Mouse (Mus musculus) right cerebral cortex, postnatal 10 days (tissue): Measurements from ENCODE around the gene Uqcc1.

Source experiments
- DNase-seq, 2 experiments: peaks; one replicate each; pipeline ENCODE4 v3.0.0; 2021; ENCODE audit warnings: low spot score in 2 of 2

The Uqcc1 gene

DNA sequence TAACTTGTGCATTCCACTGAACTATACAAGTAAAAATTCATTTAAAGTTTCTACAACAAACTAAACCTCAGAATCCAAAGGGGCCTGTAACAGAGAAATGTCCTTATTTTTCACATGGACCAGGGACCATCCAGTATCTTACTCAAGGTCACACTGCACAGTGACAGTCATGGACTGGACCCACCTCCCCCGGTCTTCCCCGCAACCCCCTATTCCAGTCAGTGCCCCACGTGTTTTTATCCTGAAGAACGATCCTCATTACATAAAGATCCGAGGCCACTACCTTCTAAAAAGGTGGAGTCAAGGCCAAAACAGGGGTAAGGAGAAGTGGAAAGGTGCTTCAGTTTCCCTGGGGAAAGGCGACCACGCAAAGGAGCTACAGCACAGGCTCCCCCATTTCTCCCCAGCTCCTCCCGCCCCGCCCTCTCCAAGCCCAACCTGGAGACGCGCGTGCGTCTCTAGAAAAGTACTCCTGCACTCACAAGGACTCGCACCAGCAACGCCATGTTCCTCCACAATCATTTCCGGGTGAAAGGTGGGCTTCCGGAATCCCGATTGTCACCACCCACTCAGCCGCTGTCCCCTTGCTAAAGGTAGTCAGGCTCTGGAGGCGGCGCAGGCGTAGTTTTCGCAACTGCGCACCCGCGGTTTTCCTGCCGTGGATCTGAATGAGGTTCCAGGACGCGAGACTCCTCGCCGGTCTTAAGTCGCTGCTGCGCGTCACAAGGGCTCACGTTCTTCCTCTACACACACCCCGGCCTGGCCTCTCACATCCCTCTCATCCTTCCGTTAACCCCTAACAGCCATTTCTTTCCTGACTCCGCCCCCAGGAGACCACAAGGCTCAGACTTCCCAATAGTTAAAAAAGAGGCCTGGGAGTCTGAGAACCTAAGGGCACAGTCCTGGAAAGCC, at the start of gene Uqcc1:
Gene Uqcc1, minus strand, starts transcription at position 780 of the 912 bp plus-strand sequence.
- DNase-seq = peak; percentile 97 to 98

DNA sequence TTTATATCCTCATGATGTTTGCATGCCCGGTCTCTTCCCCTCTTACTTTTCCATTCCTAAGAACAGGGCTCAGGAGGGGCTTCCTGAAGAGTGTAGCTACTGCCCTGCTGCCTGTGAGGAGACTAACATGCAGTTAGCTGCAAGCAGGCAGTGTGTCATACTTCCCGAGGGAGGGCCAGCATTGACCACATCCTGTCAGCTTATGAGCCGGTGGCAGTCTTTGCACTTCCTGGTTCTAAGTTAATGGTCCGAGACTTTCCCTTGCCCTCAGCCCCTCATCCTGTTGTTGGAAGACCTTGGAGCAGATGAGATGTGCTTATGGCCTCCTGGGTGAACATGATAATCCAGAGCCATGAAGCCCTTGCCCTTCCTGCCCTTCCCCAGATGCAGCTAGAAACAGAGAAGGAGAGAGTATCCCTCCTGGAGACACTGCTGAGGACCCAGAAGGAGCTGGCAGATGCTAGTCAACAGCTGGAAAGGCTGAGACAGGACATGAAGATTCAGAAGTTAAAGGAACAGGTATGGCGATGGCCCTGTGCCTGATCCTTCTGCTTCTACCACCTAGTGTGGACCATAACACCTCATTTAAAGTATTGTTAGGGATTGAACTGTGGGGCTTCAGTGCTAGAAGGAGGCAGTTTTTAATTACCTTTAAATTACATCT, 49.4 kb upstream of the Uqcc1 start:
- no peak for DNase-seq

DNA sequence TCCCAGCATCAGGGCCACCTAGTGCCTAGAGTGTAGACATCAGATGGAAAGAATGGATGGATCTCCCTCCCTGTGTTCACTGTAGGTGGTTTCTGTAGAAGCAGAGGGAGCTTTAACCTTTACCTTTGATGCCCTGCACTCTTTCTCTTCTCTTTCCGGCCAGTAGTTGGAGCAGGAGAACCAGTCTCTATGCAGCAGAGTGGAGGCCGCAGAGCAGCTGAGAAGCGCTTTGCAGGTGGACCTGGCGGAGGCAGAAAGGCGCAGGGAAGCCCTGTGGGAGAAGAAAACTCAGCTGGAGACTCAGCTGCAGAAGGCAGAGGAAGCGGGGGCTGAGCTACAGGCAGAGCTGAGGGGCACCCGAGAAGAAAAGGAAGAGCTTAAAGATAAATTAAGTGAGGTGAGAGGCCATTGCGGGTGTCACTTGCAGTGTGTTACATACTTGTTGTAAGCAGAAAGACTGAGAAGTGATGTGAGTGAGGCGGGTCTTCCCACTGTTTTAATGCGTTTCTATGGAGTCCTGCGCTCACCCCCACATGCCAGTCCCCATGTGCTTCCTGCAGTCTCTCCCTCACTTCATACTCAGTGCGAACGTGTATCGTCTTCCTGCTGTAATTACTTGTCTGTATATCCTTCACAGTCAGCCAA, 44.1 kb upstream of the Uqcc1 start:
- no peak for DNase-seq

DNA sequence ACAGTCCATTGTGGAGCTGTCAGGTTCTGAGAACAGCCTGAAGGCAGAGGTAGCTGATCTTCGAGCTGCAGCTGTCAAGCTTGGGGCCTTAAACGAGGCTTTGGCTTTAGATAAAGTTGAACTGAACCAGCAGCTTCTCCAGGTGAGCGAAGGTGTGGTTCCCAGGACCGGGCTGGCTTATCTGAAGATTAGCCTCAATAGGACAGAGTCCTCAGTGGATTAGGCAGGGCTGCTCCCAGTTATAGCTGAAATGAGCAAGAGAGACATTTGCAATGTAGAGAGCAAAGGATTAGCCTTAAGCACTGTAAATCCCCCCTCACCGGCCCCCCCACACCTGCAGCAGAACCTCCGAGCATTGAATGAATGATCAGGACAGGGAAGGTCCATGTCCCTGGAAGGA, 43.2 kb upstream of the Uqcc1 start:
- DNase-seq = no peak

DNA sequence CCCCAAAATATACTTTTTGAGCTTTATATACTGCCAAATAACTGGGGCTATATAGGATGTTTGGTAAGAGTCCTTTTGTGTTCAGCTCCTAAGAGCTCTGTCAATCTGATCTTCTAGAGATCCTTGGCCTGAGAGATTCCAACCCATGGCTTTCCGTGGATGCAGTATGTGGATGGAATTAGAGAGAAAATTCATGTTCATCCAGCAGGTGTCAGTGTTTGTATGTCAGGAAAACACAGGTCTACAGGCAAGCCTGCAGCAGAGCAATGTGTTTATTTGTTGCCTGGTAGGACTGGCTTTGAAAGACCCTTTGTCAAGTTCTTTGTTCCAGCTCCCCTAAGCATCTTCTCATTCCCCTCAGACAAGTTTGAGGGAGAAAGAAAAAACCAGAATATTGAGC, 32.9 kb upstream of the Uqcc1 start:
- DNase-seq = no peak

DNA sequence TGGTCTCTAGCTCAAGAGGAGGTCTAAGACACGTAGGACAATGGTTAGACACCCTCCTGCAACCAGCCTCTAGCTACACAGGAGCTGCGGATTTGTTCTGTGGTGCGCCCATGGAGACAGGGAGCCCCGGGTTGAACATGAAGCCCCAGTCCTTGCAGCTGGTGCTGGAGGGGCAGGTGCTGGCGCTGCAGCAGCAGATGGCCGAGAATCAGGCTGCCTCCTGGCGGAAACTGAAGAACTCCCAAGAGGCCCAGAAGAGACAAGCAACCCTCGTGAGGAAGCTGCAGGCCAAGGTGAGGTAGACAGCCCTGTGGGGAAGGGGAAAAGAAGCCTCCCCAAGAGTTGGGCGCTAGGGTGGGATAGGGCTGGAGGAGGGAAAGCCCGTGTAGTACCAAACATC, 31.8 kb upstream of the Uqcc1 start:
- DNase-seq = no peak

DNA sequence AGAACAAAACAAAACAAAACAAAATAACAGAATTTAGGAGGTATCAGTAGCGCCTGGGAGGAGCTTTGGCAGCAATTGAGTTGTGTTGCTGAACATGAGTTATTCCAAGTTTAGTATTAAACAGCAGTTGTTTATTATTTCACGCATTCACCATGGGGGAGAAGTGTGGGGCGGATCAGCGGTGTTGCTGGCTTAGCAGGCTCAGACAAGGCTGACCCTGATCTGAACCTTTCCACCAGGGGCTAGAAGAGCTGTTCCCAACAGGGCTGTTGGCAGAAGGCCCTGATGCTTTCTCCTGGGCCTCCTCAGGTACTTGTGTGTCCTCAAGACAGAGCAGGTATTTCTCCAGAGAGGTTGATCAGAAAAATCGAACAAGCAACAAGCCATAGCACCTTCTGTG, 29.9 kb upstream of the Uqcc1 start:
- DNase-seq = no peak

DNA sequence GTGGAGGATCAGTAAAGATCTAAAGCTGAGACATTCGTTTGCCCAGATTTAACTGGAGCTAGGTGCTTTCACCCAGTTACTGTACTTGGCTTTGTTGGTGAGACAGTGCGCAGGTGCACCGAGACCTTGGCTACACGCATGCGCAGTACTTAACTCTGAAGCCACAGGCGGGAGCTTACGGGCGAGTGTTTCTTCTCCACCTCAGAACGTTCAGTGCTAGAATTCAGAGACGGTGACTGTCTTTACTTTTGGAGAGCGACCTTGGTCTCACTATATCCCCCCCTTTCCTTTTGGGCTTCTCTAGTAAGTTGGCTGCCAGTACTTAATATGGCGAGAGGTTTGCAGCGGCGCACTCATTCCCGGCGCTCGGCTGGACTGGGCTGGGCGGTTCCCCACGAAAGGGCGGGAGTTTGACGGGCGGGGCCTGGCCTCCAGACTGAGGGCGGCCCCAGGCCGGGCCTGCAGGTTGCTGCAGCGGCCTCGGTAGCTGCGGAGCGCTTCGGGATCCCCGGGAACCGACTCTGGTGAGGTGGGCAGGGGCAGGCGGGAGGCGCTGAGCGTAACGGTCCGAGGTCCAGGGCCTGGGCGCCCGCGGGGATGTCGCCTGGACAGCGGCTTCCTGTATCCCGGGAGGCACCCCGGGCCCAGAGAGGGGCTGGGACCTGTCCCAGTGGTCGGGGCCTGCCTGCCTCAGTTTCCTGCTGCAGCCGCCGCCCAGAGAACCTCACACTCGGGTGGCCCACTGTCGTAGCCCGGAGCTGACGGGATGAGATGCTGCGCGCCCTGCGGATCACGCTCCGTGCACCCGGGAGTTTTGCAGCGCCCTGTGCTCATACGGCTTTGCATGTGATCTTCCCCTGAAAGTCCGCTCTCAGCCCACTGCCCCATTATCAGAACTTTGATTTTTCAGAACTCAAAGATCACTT, 26.3 kb upstream of the Uqcc1 start, which contains the start of gene Cep250:
Gene Cep250, plus strand, starts transcription at position 325 of the 926 bp plus-strand sequence.
- peak; percentile 91 to 93 for DNase-seq

DNA sequence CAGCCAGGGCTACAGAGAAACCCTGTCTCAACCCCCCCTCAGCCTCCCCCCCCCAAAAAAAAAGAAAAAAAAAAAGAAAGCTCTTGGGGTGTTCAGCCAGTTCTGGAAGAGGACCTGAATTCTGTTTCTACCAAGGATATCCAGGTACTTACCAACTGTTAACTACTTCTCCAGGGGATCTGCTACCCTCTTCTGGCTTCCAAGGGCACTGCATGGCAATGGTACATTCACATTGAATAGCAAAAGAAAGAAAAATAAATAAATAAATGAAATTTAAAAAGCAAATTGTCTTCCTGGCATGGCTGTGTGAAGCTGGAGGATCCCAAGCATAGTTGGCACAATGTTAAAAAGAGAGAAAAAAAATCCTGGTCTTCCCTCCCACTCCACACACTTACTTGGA, 21.9 kb upstream of the Uqcc1 start:
- peak; percentile 82 to 85 for DNase-seq

DNA sequence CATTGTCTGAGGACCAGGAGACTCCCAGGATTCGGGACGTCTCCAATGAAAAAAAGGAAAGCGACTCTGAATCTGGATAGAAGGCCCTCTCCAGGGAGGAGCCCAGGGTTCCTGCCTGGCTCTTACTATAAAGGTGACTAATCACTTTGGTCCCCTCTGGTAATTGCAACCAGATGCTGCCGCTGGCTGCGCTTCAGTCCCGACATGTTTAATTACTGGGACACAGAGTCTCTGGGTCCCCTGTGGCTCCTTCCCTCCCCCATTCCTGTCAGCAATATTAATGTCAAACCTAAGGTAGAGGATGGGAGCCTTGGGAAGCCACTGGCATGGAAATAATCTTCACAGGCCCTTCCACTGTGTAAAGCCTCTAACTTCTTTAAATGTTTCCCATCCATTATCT, 19.3 kb upstream of the Uqcc1 start:
- no peak for DNase-seq

DNA sequence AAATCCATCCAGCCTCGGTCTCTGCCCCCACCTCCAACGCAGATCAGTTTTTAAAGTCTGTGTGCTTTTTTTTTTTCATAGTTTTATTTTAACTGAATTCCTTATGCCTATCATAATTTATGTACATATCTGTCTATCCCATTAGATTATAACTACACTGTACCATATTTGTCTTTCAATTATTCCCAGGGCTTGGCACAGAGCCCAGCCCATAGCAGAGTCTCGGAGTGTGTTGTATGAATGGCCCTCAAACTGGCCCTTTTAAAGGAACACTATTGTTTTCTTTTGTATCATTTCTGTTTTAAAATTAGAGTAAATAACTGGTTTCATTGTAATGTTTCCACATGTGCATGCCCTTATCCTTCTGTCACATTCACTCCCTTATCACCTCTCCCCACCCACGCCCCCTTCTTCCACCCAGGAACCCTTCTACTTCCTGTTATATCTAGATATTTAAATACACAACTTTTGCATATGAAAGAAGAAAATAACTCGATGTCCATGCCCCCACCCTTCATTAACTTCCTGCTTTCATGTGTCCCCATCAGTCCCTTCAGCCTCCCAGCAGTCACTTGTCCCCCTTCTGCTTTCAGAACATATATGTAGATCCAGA, 17.4 kb upstream of the Uqcc1 start:
- no peak for DNase-seq

DNA sequence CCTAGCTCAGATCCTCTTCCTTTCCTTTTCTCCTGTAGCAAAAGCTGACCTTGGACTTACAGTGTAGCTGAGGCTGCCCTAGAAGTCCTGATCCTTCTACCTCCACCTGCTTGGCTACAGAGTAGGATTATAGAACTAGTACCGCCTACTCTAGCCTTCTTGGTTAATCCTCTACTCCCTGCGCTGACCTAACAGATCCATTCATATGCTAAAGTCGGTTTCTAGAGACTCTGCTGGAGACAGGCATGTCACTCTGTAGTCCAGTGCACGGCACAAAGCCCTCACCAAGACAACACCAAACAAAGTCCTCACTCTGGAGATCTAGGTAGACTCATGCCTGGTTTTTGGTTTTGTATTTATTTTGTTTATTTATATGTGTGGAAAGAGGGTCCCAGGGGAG, 16.4 kb upstream of the Uqcc1 start:
- DNase-seq = no peak

DNA sequence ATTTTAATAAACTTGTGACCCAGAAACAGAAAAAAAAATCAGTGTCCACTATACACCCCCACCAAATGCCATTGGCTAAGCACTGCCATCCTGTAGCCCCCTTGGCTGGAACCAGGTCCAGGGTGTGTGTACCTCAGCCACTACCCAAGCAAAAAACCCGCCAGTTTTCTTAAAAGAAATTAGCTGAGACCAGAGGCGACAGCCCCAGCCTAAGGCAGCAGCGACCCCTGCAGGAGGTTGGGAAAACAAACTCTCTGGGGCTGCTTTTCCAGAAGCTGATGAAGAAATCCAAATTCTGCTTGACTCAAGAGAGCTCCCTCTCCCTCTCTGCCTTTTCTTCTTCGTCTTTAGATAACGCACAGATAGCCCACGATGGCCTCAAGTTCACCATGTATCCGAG, 16.0 kb upstream of the Uqcc1 start:
- peak; percentile 73 to 83 for DNase-seq

DNA sequence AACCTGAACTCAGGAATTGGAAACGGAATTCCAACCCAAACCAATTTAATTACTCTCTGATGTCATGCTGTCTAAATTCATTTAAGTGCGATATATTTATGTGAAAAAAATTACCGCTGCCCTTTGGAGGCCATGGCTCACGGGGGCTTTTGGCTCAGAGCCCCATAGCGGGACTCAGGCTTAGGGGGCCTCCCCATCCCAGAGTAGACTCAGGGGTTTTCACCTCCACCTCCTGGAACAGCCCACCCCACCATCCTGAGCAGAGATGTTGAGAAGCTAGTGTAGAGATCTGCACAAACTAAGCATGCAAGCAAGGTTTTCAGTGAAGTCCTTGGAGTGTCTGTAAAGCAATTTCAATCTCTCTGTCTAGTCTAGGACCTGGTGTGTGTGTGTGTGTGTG, 15.5 kb upstream of the Uqcc1 start:
- no peak for DNase-seq

DNA sequence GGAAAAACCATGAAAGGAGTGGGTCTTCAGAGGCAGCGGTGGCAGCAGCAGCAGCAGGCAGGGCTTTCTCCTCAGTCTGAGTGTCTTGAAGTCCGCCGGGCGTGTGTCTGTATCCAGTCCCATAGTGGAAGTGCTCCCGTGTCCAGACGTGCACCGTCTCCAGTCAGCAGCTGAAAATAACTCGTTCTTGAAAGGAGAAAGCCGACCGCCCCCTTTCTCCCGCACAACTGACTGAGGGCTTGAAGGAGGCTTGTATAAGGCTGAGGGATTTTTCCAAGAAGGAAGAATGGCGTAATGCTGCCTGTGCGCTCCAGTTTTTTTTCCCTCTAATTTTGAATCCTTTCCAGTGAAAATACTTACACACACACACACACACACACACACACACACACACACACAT, 15.0 kb upstream of the Uqcc1 start, which contains the start of gene Gdf5:
Gene Gdf5, minus strand, starts transcription at position 244 of the 400 bp plus-strand sequence.
- peak; percentile 47 to 50 for DNase-seq

DNA sequence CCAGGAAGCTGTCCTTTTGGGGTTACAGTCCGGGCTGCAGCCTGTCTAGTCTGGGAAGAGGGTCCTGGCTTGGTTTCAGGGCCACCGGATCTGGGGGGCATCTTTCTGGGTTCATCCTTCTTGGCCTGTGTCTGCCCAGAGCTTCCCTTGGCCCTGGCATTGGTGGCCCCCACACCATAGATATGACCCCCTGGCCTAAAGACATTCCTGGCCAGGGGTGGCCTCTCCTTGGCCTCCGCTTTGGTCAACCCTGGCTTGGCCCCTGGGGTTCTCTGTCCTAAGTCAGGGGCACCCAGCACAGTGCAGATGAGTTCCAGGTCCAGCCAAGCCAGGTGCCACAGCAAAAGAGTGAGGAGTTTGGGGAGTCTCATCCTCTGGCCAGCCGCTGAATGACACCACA, 14.6 kb upstream of the Uqcc1 start:
- DNase-seq = no peak

DNA sequence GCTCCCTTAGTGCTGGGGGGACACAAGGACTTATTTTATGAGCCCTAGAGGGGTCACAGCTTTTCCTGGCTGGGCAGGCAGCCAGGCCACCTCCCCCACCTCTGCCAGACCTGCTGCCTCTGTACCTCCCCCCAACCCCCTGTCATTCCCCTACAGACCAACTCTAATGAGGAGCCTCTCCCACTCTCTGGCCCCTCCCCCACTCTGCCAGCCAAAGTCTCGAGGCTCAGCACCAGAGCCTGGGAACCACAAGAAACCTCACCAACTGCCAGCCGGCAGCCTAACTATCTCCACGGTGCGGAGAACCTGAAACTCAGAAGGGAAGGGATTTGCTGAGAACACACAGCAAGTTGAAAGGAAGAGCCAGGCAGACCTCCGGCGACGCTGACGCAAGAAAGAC, 13.4 kb upstream of the Uqcc1 start:
- DNase-seq = peak in 1 of 2 experiments; percentile 31

DNA sequence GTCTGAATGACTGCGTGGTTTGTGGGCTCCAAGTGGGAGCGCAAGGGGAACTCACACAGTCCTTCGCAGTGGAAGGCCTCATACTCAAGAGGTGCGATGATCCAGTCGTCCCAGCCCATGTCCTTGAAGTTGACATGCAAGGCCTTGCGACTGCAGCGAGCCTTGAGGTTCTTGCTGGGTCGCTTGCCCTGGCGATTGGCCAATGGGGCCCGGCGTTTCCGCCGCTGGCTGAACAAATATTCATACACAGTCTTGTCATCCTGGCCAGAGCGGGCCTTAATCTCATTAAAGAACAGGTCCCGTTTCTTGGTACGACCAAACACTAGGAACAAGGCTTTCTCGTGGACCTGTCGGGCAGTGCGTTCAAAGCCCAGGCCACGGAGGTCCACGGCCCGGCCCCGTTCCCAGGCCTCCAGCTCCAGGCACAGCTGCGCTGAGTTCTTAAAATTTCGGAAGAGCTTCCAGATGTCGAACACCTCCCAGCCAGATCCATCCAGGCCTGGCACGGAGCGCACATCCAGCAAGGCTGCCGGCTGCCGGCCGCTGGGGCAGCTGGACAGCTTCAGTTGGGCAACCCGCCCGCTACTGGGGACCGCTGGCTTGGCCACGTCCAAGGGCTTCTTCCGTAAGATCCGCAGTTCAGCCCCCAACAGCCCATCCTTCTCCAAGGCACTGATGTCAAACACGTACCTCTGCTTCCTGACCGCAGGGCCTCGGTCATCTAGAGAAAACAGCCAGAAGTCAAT, 11.8 kb upstream of the Uqcc1 start:
- DNase-seq = no peak

DNA sequence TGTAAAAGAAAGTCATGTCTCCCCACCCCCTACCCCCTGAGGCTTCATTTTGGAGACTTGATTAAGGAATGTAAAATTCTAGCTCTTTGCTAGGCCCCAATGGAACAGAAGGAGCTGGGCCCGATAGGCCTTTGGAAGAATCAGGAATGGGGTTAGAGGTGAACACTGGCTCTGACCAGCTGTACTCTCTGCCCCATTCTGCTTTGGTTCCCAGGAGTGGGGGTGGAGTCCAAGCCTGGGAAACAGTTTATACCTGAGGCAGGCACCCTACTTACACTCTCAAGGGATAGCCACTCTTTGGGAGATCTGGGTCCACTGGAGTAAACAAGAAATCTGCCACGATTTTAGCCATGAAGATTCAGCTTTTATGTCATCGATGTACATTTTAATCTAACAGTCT, 10.6 kb upstream of the Uqcc1 start, which contains the start of gene Gm15557:
Gene Gm15557, plus strand, starts transcription at position 48 of the 400 bp plus-strand sequence.
- DNase-seq = no peak

DNA sequence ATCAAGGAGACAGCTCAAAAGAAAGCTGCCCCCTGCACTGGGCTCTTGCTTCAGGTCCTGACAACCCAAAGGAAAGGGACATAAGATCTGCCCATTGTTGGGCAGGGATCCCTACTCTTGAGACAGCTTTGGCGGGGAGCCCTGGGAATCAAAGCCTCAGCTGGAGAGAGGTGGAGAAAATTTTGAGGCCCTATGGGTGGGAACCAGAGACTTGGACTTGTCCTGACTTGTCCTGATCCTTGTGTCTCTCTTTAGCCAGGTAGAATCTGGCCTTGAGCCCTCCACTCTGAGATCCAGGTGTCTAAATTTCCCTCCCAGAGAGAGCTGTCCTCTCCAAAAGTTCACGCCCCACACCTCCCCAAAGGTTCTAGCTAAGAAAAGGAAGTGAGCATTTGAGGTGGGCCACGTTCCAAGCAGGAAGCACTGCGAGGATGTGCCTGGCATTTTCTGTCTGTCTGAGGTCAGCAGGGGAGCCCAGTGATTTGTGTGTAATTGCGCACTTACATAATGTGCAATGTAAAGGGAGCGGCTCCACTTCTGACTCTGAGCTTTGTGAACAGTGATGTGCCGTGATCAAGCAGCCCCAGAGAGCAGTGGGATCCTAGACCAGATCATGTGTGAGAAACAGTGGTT, 9.9 kb upstream of the Uqcc1 start:
- DNase-seq = no peak
